Mouse (Mus musculus) MEL (cell line): ENCODE results near the gene Irf1. TPM values are rescaled to one million over a fixed set of nuclear protein-coding genes. Genes with fewer than 3 reads are reported as not detected.

ENCODE experiments used
- DNase-seq: peaks from one replicate; pipeline ENCODE4 v3.0.0; 2011; ENCODE audit warnings: low read depth, low spot score
- H3K27ac ChIP-seq: 2 replicates; pipeline ENCODE4 v1.5.1; 2012; ENCODE audit warnings: low read depth, mild to moderate bottlenecking, control low read depth, low read length, moderate library complexity; ENCODE audit not compliant: control insufficient read depth
- H3K27me3 ChIP-seq, 2 experiments: fragments of 150-350 bp in 1 of 2; sonication (generic) in 1 of 2; 2 replicates each; pipeline ENCODE4 v1.6.1; 2012; ENCODE audit warnings: low read length in 2 of 2, mild to moderate bottlenecking in 2 of 2, improper control_type of control experiment in 1 of 2, moderate library complexity in 1 of 2; ENCODE audit not compliant: insufficient read depth in 2 of 2, control insufficient read depth in 1 of 2
- H3K36me3 ChIP-seq, 2 experiments: 2 replicates each; pipeline ENCODE4 v1.6.1; 2012 to 2014; ENCODE audit warnings: low read length in 2 of 2, improper control_type of control experiment in 1 of 2, inconsistent platforms in 1 of 2, mild to moderate bottlenecking in 1 of 2; ENCODE audit not compliant: insufficient read depth in 2 of 2, control insufficient read depth in 1 of 2
- H3K4me1 ChIP-seq, 2 experiments: fragments of 150-350 bp in 1 of 2; sonication (generic) in 1 of 2; 2 replicates each; pipeline ENCODE4 v1.6.1; 2012; ENCODE audit warnings: low read length in 2 of 2, improper control_type of control experiment in 1 of 2, mild to moderate bottlenecking in 1 of 2; ENCODE audit not compliant: insufficient read depth in 2 of 2, control insufficient read depth in 1 of 2
- H3K4me3 ChIP-seq, 2 experiments: fragments of 150-350 bp in 1 of 2; sonication (generic) in 1 of 2; 2 replicates each; pipeline ENCODE4 v1.5.1; 2012; ENCODE audit warnings: low read depth in 2 of 2, low read length in 2 of 2, mild to moderate bottlenecking in 2 of 2, moderate library complexity in 2 of 2, control low read depth in 1 of 2, improper control_type of control experiment in 1 of 2; ENCODE audit not compliant: control insufficient read depth in 1 of 2, insufficient read depth in 1 of 2
- H3K79me2 ChIP-seq: 2 replicates; pipeline ENCODE4 v1.6.1; 2012; ENCODE audit warnings: mild to moderate bottlenecking, low read length, moderate library complexity; ENCODE audit not compliant: control insufficient read depth, poor library complexity, insufficient read depth
- H3K9ac ChIP-seq: 2 replicates; pipeline ENCODE4 v1.6.1; 2012; ENCODE audit warnings: low read depth, mild to moderate bottlenecking, control low read depth, low read length, moderate library complexity; ENCODE audit not compliant: control insufficient read depth, poor library complexity, severe bottlenecking
- H3K9me3 ChIP-seq: fragments of 150-350 bp; sonication (generic); replicated peaks from 2 replicates; pipeline ENCODE4 v1.6.1; 2012; ENCODE audit warnings: mild to moderate bottlenecking, low read length, improper control_type of control experiment, moderate library complexity; ENCODE audit not compliant: insufficient read depth
- CHD1 ChIP-seq: IDR thresholded peaks from 2 replicates; pipeline ENCODE4 v1.6.1; 2012; ENCODE audit warnings: low read depth, mild to moderate bottlenecking, inconsistent platforms, low read length, improper control_type of control experiment
- CHD2 ChIP-seq: IDR thresholded peaks from 2 replicates; pipeline ENCODE4 v1.6.1; 2011; ENCODE audit warnings: low read length, improper control_type of control experiment
- ELF1 ChIP-seq: IDR thresholded peaks from 2 replicates; pipeline ENCODE4 v1.6.1; 2014; ENCODE audit warnings: low read depth, mild to moderate bottlenecking, inconsistent platforms, low read length, improper control_type of control experiment, moderate library complexity
- GABPA ChIP-seq: IDR thresholded peaks from 2 replicates; pipeline ENCODE4 v1.6.1; 2012; ENCODE audit warnings: low read depth, mild to moderate bottlenecking, inconsistent platforms, low read length, improper control_type of control experiment, moderate library complexity
- GATA1 ChIP-seq: IDR thresholded peaks from 2 replicates; pipeline ENCODE4 v1.6.1; 2011; ENCODE audit warnings: low read depth, low read length, improper control_type of control experiment
- HCFC1 ChIP-seq: IDR thresholded peaks from 2 replicates; pipeline ENCODE4 v1.6.1; 2012; ENCODE audit warnings: low read depth, mild to moderate bottlenecking, inconsistent platforms, low read length, improper control_type of control experiment, moderate library complexity
- JUND ChIP-seq: IDR thresholded peaks from 2 replicates; pipeline ENCODE4 v1.6.1; 2011; ENCODE audit warnings: low read depth, mild to moderate bottlenecking, improper control_type of control experiment, low read length
- KAT2A ChIP-seq: conservative IDR thresholded peaks from 2 replicates; pipeline ENCODE4 v1.6.1; 2012; ENCODE audit warnings: low read depth, low read length, improper control_type of control experiment, inconsistent platforms
- MAX ChIP-seq: IDR thresholded peaks from 2 replicates; pipeline ENCODE4 v1.6.1; 2011; ENCODE audit warnings: low read length, improper control_type of control experiment
- MAZ ChIP-seq: IDR thresholded peaks from 2 replicates; pipeline ENCODE4 v1.6.1; 2012; ENCODE audit warnings: low read depth, mild to moderate bottlenecking, inconsistent platforms, low read length, improper control_type of control experiment
- MXI1 ChIP-seq: IDR thresholded peaks from 2 replicates; pipeline ENCODE4 v1.6.1; 2011; ENCODE audit warnings: mild to moderate bottlenecking, low read depth, low read length, improper control_type of control experiment
- MYC ChIP-seq: IDR thresholded peaks from 2 replicates; pipeline ENCODE4 v1.6.1; 2011; ENCODE audit warnings: low read depth, mild to moderate bottlenecking, low read length, improper control_type of control experiment, moderate library complexity
- NELFE ChIP-seq: IDR thresholded peaks from 2 replicates; pipeline ENCODE4 v1.6.1; 2011; ENCODE audit warnings: low read depth, low read length, improper control_type of control experiment
- NRF1 ChIP-seq: IDR thresholded peaks from 2 replicates; pipeline ENCODE4 v1.6.1; 2014; ENCODE audit warnings: low read depth, mild to moderate bottlenecking, inconsistent platforms, low read length, improper control_type of control experiment, moderate library complexity; ENCODE audit not compliant: poor library complexity, insufficient read depth, severe bottlenecking
- POLR2A ChIP-seq, 2 experiments: IDR thresholded peaks; 2 replicates each; pipeline ENCODE4 v1.6.1; 2011 to 2012; ENCODE audit warnings: low read length in 2 of 2, mild to moderate bottlenecking in 2 of 2, control low read depth in 1 of 2, improper control_type of control experiment in 1 of 2, low read depth in 1 of 2, moderate library complexity in 1 of 2; ENCODE audit not compliant: control insufficient read depth in 1 of 2, insufficient read depth in 1 of 2, poor library complexity in 1 of 2
- TBP ChIP-seq: IDR thresholded peaks from 2 replicates; pipeline ENCODE4 v1.8.0; 2011; ENCODE audit warnings: low read depth, low read length, improper control_type of control experiment
- USF1 ChIP-seq: IDR thresholded peaks from 2 replicates; pipeline ENCODE4 v1.6.1; 2014; ENCODE audit warnings: low read depth, mild to moderate bottlenecking, inconsistent platforms, low read length, improper control_type of control experiment, moderate library complexity
- USF2 ChIP-seq, 2 experiments: IDR thresholded peaks; 2 replicates each; pipeline ENCODE4 v1.6.1; 2011 to 2012; ENCODE audit warnings: improper control_type of control experiment in 2 of 2, low read length in 2 of 2, borderline replicate concordance in 1 of 2, inconsistent platforms in 1 of 2, low read depth in 1 of 2, mild to moderate bottlenecking in 1 of 2; ENCODE audit not compliant: insufficient read depth in 1 of 2
- ZKSCAN1 ChIP-seq: IDR thresholded peaks from 2 replicates; pipeline ENCODE4 v1.6.1; 2012; ENCODE audit warnings: low read depth, mild to moderate bottlenecking, inconsistent platforms, low read length, improper control_type of control experiment, moderate library complexity
- ZMIZ1 ChIP-seq: IDR thresholded peaks from 2 replicates; pipeline ENCODE4 v1.6.1; 2012; ENCODE audit warnings: low read depth, mild to moderate bottlenecking, inconsistent platforms, low read length, improper control_type of control experiment, moderate library complexity
- ZNF384 ChIP-seq: IDR thresholded peaks from 2 replicates; pipeline ENCODE4 v1.6.1; 2012; ENCODE audit warnings: low read depth, mild to moderate bottlenecking, inconsistent platforms, low read length, improper control_type of control experiment
- polyA plus RNA-seq, 2 experiments: library from polyadenylated mRNA; stranded (reverse) in 1 of 2; unstranded in 1 of 2; fragments of >175 nt in 1 of 2; fragments of >200 nt in 1 of 2; gene quantifications; 2 replicates each; pipeline versions ENCODE4 v1.2.1 to v1.2.4; 2012; ENCODE audit warnings: low replicate concordance in 2 of 2, low read depth in 1 of 2; ENCODE audit not compliant: insufficient read length in 2 of 2, insufficient read depth in 1 of 2, missing spikeins in 1 of 2
- total RNA-seq: library from RNA; depleted of rRNA; stranded (reverse); fragments of 300-350 nt; gene quantifications from 2 replicates; pipeline ENCODE4 v1.2.3, GENCODE M21; 2012

The Irf1 gene
- total and polyA plus RNA-seq, 3 experiments = 0.73 to 1.9 TPM; not detected in 1

DNA sequence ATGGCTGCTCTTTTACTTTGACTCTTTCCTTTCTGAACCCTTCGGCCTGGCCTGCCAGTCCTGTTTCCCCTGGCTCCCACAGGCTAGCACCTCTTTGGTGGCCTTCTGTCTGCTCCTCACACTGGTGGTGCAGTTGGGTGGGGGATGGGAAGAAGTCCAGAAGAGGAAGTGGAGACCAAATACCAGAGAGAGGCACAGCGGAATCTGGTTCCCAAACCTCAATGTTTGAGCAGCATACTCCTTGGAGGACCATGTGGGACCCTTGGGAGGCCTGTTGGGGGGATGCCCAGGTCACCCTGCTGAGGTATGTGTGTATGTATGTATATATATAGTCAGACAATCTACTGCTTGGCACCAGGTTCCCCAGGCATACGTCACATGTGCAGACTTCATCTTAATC lies 24.2 kb downstream of the Irf1 start:
- H3K4me3 ChIP-seq = no peak overlapping the region
- H3K79me2 ChIP-seq = no peaks in the 10 kb centered on the region
- no peaks in the 10 kb centered on the region for H3K4me1 ChIP-seq
- no peak overlapping the region for H3K27ac ChIP-seq
- no peaks in the 10 kb centered on the region; a peak in 2 of 4 replicates for H3K27me3 ChIP-seq
- DNase-seq = no peak
- no peaks in the 10 kb centered on the region for H3K9me3 ChIP-seq
- no peaks in the 10 kb centered on the region for H3K36me3 ChIP-seq
- no peak overlapping the region for H3K9ac ChIP-seq
- TF ChIP-seq ZNF384 (no peak), MXI1 (no peak), HCFC1 (no peak), MAZ (no peak), MYC (no peak), CHD1 (no peak), POLR2A (IDR thresholded peaks at IDR 0.05; ENCODE audit: control insufficient read depth in 1 of 2, insufficient read depth in 1 of 2, low read depth in 1 of 2, low read length in 2 of 2, poor library complexity in 1 of 2) (no peak), JUND (no peak), ELF1 (no peak), MAX (no peak)

GRCm38 (mm10) chr11:53794671-53795557 lies 25.1 kb downstream of the Irf1 start:
- Histone ChIP-seq H3K9me3 (no peaks in the 10 kb centered on the region), H3K4me3 (no peak overlapping the region), H3K27me3 (no peaks in the 10 kb centered on the region; a peak in 2 of 4 replicates), H3K27ac (no peak overlapping the region), H3K79me2 (no peaks in the 10 kb centered on the region), H3K36me3 (no peaks in the 10 kb centered on the region), H3K9ac (no peak overlapping the region), H3K4me1 (no peaks in the 10 kb centered on the region)
- DNase-seq = no peak
- TF ChIP-seq USF2 (IDR thresholded peaks at IDR 0.05; ENCODE audit: borderline replicate concordance in 1 of 2, insufficient read depth in 1 of 2, low read depth in 1 of 2, low read length in 2 of 2) (no peak), USF1 (no peak), NRF1 (no peak), KAT2A (no peak), MAZ (no peak), TBP (no peak), CHD1 (no peak), ZKSCAN1 (no peak), ELF1 (no peak), ZMIZ1 (no peak), HCFC1 (no peak), NELFE (no peak), GATA1 (no peak), GABPA (no peak), CHD2 (no peak)
